Mouse (Mus musculus): ENCODE measurements around the gene Zfp984. TPM values are rescaled to one million over a fixed set of nuclear protein-coding genes. Genes with fewer than 3 reads are reported as not detected.
"Not testable (repeated sequence)": the region's sequence is repeated elsewhere in the genome, so short reads cannot be mapped to it uniquely, and the experiment has no call there.

Gene Zfp984
- total and polyA plus RNA-seq, 2 experiments from 2014 or later = 1.9 to 3.4 TPM

DNA sequence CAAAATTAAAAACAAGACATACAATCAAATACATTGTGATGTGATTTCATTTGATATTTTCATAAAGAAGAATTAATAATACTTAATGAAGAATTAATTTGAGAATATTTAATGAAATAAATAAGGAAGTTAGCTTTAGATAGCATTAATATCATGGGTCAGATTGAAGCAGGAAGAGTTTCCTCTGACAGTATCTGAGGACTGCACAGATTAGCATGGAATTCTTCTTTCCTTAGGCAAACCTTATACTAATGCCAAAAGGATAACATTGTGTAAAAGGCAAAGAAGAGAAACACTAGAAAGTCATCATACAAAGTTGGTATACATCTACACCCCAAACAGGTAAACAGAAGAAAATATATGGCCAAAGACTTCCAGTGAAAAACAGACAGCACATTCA lies 17.9 kb downstream of the Zfp984 start:
- not testable (repeated sequence) for H3K4me1 ChIP-seq (ENCODE audit: insufficient read depth, low read length); H3K36me3 ChIP-seq (ENCODE audit: insufficient read depth, low read length); H3K4me3 ChIP-seq (ENCODE audit: low read length); H3K9ac ChIP-seq (replicated peaks; ENCODE audit: low read length); H3K27me3 ChIP-seq (ENCODE audit: insufficient read depth, low read length); H3K27ac ChIP-seq; ATAC-seq; DNase-seq (ENCODE audit: low spot score); H3K4me2 ChIP-seq (ENCODE audit: low read depth, low read length)
- peaks cover 16% of the 10 kb centered on the region for H3K9me3 ChIP-seq (ENCODE audit: low read length)

DNA sequence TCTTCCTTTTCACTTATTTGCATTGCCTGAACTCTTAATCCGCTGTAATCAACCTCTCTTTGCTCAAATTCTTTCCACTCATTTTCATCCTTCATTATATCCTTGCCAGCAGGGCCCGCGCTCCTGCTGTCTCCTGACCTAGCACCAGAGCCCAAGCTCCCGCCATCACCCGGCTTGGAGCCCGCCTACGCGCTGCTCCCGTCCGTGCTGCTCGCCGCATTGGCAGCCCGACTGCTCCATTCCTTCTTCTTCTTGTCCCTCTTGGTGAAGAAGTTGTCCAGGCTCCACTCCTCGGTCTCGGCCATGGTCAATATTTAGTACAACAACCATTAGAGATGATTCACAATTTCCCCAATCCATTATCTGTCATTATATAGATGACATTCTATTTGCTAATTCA lies 63.3 kb downstream of the Zfp984 start:
- H3K27ac ChIP-seq; H3K4me3 ChIP-seq (ENCODE audit: low read length); H3K9me3 ChIP-seq (ENCODE audit: low read length); H3K4me1 ChIP-seq (ENCODE audit: insufficient read depth, low read length); DNase-seq (ENCODE audit: low spot score); H3K4me2 ChIP-seq (ENCODE audit: low read depth, low read length); ATAC-seq; H3K27me3 ChIP-seq (ENCODE audit: insufficient read depth, low read length); H3K36me3 ChIP-seq (ENCODE audit: insufficient read depth, low read length); H3K9ac ChIP-seq (replicated peaks; ENCODE audit: low read length): not testable (repeated sequence)
- 95% methylated on average over 14 of the region's 15 CpGs for WGBS

DNA sequence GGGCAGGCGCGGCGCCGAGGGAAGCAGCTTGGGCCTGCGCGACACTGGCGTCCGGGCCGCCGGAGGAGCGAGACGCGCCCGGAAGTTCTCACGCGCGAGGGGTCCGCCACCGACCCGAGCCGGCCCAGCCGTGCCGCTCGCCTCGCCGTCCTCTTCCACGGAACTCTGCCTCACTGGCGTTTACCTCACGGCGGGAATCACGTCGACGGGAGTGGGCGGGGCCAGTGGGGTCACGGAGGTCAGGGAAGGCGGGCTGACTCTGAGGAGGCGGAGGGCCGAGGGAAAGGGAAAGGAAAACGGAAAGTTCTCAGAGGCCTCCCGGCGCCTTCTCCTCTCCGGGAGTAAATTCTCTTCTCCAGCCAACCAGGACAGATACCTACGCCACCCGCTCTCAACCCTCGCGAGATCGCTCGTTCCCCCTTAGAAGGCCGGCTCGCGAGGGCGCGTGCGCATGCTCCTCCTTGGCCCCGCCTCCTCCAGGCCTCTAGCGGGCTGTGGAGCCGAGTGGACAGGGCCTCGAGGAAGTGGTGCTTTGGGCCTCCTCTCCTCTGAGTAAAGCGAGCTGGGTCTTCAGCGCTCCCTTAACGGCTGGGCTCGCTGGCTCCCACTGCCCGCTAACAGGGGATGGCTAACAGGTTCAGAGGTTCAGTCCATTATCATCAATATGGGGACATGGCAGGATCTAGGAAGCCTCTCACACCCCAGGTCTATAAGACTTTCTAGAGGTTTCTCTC lies 70.8 kb downstream of the Zfp984 start:
- 39% methylated on average over 54 of the region's 63 CpGs for WGBS
- H3K9ac ChIP-seq (replicated peaks; ENCODE audit: low read length) = not testable (repeated sequence)
- H3K4me3 ChIP-seq (ENCODE audit: low read length) = peak overlapping the region; percentile 26

More for the DNA sequence above, 70.8 kb downstream of the Zfp984 start:
- not testable (repeated sequence) for H3K36me3 ChIP-seq (ENCODE audit: insufficient read depth, low read length); H3K9me3 ChIP-seq (ENCODE audit: low read length); H3K4me1 ChIP-seq (ENCODE audit: insufficient read depth, low read length); H3K27me3 ChIP-seq (ENCODE audit: insufficient read depth, low read length); H3K27ac ChIP-seq
- peak overlapping the region; percentile 43 for H3K4me2 ChIP-seq (ENCODE audit: low read depth, low read length)
- DNase-seq (ENCODE audit: low spot score) = peak; percentile 4
- ATAC-seq = peak; percentile 58; the same call in 1 of the 2 replicates

Other genes starting within 250 kb of the Zfp984 start
- 1.4 and 1.5 TPM in 2 replicates for gene Zfp979, start 167.3 kb downstream of the Zfp984 start, total RNA-seq (2014; rRNA removed)
- 2.7 and 2.8 TPM in 2 replicates for gene Zfp979, start 167.3 kb downstream of the Zfp984 start, polyA plus RNA-seq (2015; fragmentation: Nextera tagmentation; extraction: Ambion mirVana)
- gene Zfp534, start 107.2 kb downstream of the Zfp984 start, total RNA-seq (2014; rRNA removed) = not detected in 2 replicates
- gene Zfp534, start 107.2 kb downstream of the Zfp984 start, polyA plus RNA-seq (2015; fragmentation: Nextera tagmentation; extraction: Ambion mirVana) = not detected in 2 replicates
- 8.1 and 8.3 TPM in 2 replicates for gene Zfp933, start 38.6 kb upstream of the Zfp984 start, total RNA-seq (2014; rRNA removed)
- 3.1 and 5.2 TPM in 2 replicates for gene Zfp933, start 38.6 kb upstream of the Zfp984 start, polyA plus RNA-seq (2015; fragmentation: Nextera tagmentation; extraction: Ambion mirVana)
- 33.5 and 34.3 TPM in 2 replicates for gene Miip, start 59.0 kb upstream of the Zfp984 start, total RNA-seq (2014; rRNA removed)
- 35.1 and 36.0 TPM in 2 replicates for gene Miip, start 59.0 kb upstream of the Zfp984 start, polyA plus RNA-seq (2015; fragmentation: Nextera tagmentation; extraction: Ambion mirVana)
- gene Fv1, start 59.2 kb upstream of the Zfp984 start, total RNA-seq (2014; rRNA removed) = 3.2 and 5.6 TPM in 2 replicates
- 3.7 and 4.3 TPM in 2 replicates for gene Fv1, start 59.2 kb upstream of the Zfp984 start, polyA plus RNA-seq (2015; fragmentation: Nextera tagmentation; extraction: Ambion mirVana)
- gene Mfn2, start 94.9 kb upstream of the Zfp984 start, total RNA-seq (2014; rRNA removed) = 86.1 and 88.6 TPM in 2 replicates
- gene Mfn2, start 94.9 kb upstream of the Zfp984 start, polyA plus RNA-seq (2015; fragmentation: Nextera tagmentation; extraction: Ambion mirVana) = 84.9 and 86.8 TPM in 2 replicates
- 30.0 and 46.2 TPM in 2 replicates for gene Plod1, start 127.0 kb upstream of the Zfp984 start, total RNA-seq (2014; rRNA removed)
- gene Plod1, start 127.0 kb upstream of the Zfp984 start, polyA plus RNA-seq (2015; fragmentation: Nextera tagmentation; extraction: Ambion mirVana) = 22.6 and 22.8 TPM in 2 replicates
- gene 2510039O18Rik, start 131.1 kb upstream of the Zfp984 start, total RNA-seq (2014; rRNA removed) = 62.9 and 70.9 TPM in 2 replicates
- 10.3 and 11.0 TPM in 2 replicates for gene 2510039O18Rik, start 131.1 kb upstream of the Zfp984 start, polyA plus RNA-seq (2015; fragmentation: Nextera tagmentation; extraction: Ambion mirVana)
- 1.3 TPM in 1 of 2 replicates, not detected in the other for gene Nppb, start 176.0 kb upstream of the Zfp984 start, total RNA-seq (2014; rRNA removed)
- gene Nppb, start 176.0 kb upstream of the Zfp984 start, polyA plus RNA-seq (2015; fragmentation: Nextera tagmentation; extraction: Ambion mirVana) = 0.19 and 0.72 TPM in 2 replicates
- gene Nppa, start 190.9 kb upstream of the Zfp984 start, total RNA-seq (2014; rRNA removed) = 0.58 and 1.8 TPM in 2 replicates
- 2.0 and 2.6 TPM in 2 replicates for gene Nppa, start 190.9 kb upstream of the Zfp984 start, polyA plus RNA-seq (2015; fragmentation: Nextera tagmentation; extraction: Ambion mirVana)
- gene Clcn6, start 229.0 kb upstream of the Zfp984 start, total RNA-seq (2014; rRNA removed) = 58.6 and 60.7 TPM in 2 replicates
- 22.0 and 24.4 TPM in 2 replicates for gene Clcn6, start 229.0 kb upstream of the Zfp984 start, polyA plus RNA-seq (2015; fragmentation: Nextera tagmentation; extraction: Ambion mirVana)
- 46.0 and 52.4 TPM in 2 replicates for gene Mthfr, start 229.3 kb upstream of the Zfp984 start, total RNA-seq (2014; rRNA removed)
- 9.3 and 10.6 TPM in 2 replicates for gene Mthfr, start 229.3 kb upstream of the Zfp984 start, polyA plus RNA-seq (2015; fragmentation: Nextera tagmentation; extraction: Ambion mirVana)